Mouse (Mus musculus) heart, postnatal 0 days (tissue): ENCODE data around the gene Elfn2.

Experiments used
- CTCF ChIP-seq: IDR thresholded peaks from 2 replicates; pipeline ENCODE4 v1.5.1; 2016; ENCODE audit warnings: antibody characterized with exemption, control low read depth, low read depth
- EP300 ChIP-seq: IDR thresholded peaks from 2 replicates; pipeline ENCODE4 v1.6.1; 2016; ENCODE audit warnings: antibody characterized with exemption, low read depth

DNA sequence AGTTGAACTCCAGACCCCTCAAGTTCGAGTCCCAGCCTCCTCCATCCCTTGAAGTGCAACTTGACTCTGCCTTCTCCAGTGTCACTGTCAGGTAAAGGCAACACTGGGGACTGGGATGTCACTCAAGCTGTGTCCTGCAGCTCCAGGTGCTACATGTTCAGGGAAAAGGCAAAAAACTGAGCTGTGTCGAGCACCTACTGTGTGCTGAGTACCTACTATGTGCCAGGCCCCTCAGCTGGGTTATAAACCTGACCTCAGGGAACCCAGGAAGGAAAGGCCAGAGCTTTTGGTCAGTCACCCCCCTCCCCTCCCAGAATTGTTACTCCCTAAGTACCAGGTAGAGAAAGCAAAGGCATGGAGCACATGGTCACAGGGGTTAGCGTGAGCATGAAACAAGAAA lies 19.1 kb downstream of the Elfn2 start:
- TF ChIP-seq CTCF, result no peak
- TF ChIP-seq EP300, result no peak
